Mouse (Mus musculus) cortical plate, adult 2 months (tissue): Measurements from ENCODE around the gene Obp2a. TPM values are rescaled to one million over a fixed set of nuclear protein-coding genes. Genes with fewer than 3 reads are reported as not detected.
"Not testable (repeated sequence)": the region's sequence is repeated elsewhere in the genome, so short reads cannot be mapped to it uniquely, and the experiment has no call there.

Experiments
- H3K27ac ChIP-seq: fragments of 200-500 bp; 2 replicates; pipeline ENCODE4 v1.5.1; 2012; ENCODE audit warnings: low read length, control low read depth, inconsistent platforms; ENCODE audit not compliant: insufficient read depth
- H3K4me1 ChIP-seq: fragments of 200-500 bp; 2 replicates; pipeline ENCODE4 v1.6.1; 2011; ENCODE audit warnings: low read length; ENCODE audit not compliant: control insufficient read depth, insufficient read depth
- H3K4me3 ChIP-seq: fragments of 200-500 bp; 2 replicates; pipeline ENCODE4 v1.5.1; 2011; ENCODE audit warnings: mild to moderate bottlenecking, low read length, control low read depth; ENCODE audit not compliant: insufficient read depth
- CTCF ChIP-seq: fragments of 200-500 bp; IDR thresholded peaks from 2 replicates; pipeline ENCODE4 v1.5.1; 2011; ENCODE audit warnings: mild to moderate bottlenecking, control low read depth, low read length; ENCODE audit not compliant: insufficient read depth; ENCODE audit errors: extremely low read depth
- POLR2A ChIP-seq: fragments of 200-500 bp; IDR thresholded peaks from 2 replicates; pipeline ENCODE4 v1.6.1; 2011; ENCODE audit warnings: mild to moderate bottlenecking, low read length, control low read depth; ENCODE audit not compliant: insufficient read depth; ENCODE audit errors: extremely low read depth
- polyA plus RNA-seq: library from polyadenylated mRNA; depleted of rRNA; stranded (reverse); fragments of >200 nt; gene quantifications from 2 replicates; pipeline ENCODE4 v1.2.3, GENCODE M21; 2012; rRNA removed

Obp2a gene
- polyA plus RNA-seq, 1 experiment, result not detected

- H3K4me1 ChIP-seq, result peaks cover 5% of the 10 kb centered on the region; the same call in 1 of the 2 replicates
- TF ChIP-seq CTCF (peak; percentile 41), POLR2A (0 out of 2 replicates have a peak, but pooled peaks have one; percentile 27)
- peak overlapping the region; percentile 31 for H3K4me3 ChIP-seq
- H3K27ac ChIP-seq, result no peak overlapping the region
Measured at GRCm38 (mm10) chr2:25708121-25708520, 8.3 kb downstream of the Obp2a start.

- H3K27ac ChIP-seq, H3K4me1 ChIP-seq, H3K4me3 ChIP-seq: not testable (repeated sequence)
Measured at GRCm38 (mm10) chr2:25709056-25709455, 9.2 kb downstream of the Obp2a start.

- not testable (repeated sequence) for H3K4me1 ChIP-seq, H3K4me3 ChIP-seq, H3K27ac ChIP-seq
Measured at GRCm38 (mm10) chr2:25709791-25710190, 9.9 kb downstream of the Obp2a start.

- H3K4me1 ChIP-seq, H3K27ac ChIP-seq, H3K4me3 ChIP-seq: not testable (repeated sequence)
Measured at GRCm38 (mm10) chr2:25711641-25712040, 11.8 kb downstream of the Obp2a start.

- Histone ChIP-seq H3K4me3 (no peak overlapping the region), H3K4me1 (no peaks in the 10 kb centered on the region), H3K27ac (no peak overlapping the region)
- no peak for TF ChIP-seq CTCF
- TF ChIP-seq POLR2A, result no peak
Measured at GRCm38 (mm10) chr2:25717222-25717621, 17.4 kb downstream of the Obp2a start.

GRCm38 (mm10) chr2:25733199-25733930 lies 33.5 kb downstream of the Obp2a start:
- no peak overlapping the region for H3K4me3 ChIP-seq
- no peak overlapping the region for H3K27ac ChIP-seq
- TF ChIP-seq CTCF (no peak), POLR2A (no peak)
- H3K4me1 ChIP-seq, result no peaks in the 10 kb centered on the region

GRCm38 (mm10) chr2:25736709-25737108 lies 36.9 kb downstream of the Obp2a start, which contains the start of gene Obp2b:
Gene Obp2b, plus strand, starts transcription at chr2:25737009.
- not testable (repeated sequence) for H3K4me1 ChIP-seq, H3K27ac ChIP-seq, H3K4me3 ChIP-seq

- no peak overlapping the region for H3K4me3 ChIP-seq
- H3K4me1 ChIP-seq, result no peaks in the 10 kb centered on the region
- H3K27ac ChIP-seq, result no peak overlapping the region
- TF ChIP-seq CTCF (no peak), POLR2A (no peak)
Measured at GRCm38 (mm10) chr2:25741671-25742070, 41.8 kb downstream of the Obp2a start.

Other genes with a start within 250 kb of the Obp2a start
- gene Clic3, start 243.2 kb upstream of the Obp2a start, polyA plus RNA-seq, result 0.72 and 0.79 TPM in 2 replicates
- gene Paxx, start 238.9 kb upstream of the Obp2a start, polyA plus RNA-seq, result 137 TPM in 2 replicates
- 2,250 and 2,426 TPM in 2 replicates for gene Ptgds, start 230.0 kb upstream of the Obp2a start, polyA plus RNA-seq
- not detected in 2 replicates for gene Lcn12, start 206.1 kb upstream of the Obp2a start, polyA plus RNA-seq
- gene Fbxw5, start 199.3 kb upstream of the Obp2a start, polyA plus RNA-seq, result 44.3 and 46.1 TPM in 2 replicates
- gene C8g, start 198.3 kb upstream of the Obp2a start, polyA plus RNA-seq, result 2.3 and 3.3 TPM in 2 replicates
- 8.4 and 9.1 TPM in 2 replicates for gene Traf2, start 153.1 kb upstream of the Obp2a start, polyA plus RNA-seq
- 270 and 276 TPM in 2 replicates for gene Edf1, start 142.2 kb upstream of the Obp2a start, polyA plus RNA-seq
- 1.1 and 1.2 TPM in 2 replicates for gene Mamdc4, start 125.2 kb upstream of the Obp2a start, polyA plus RNA-seq
- 123 and 129 TPM in 2 replicates for gene Phpt1, start 124.8 kb upstream of the Obp2a start, polyA plus RNA-seq
- gene Ajm1, start 118.3 kb upstream of the Obp2a start, polyA plus RNA-seq, result 115 and 125 TPM in 2 replicates
- gene Rabl6, start 91.5 kb upstream of the Obp2a start, polyA plus RNA-seq, result 158 and 162 TPM in 2 replicates
- 0.02 TPM in 1 of 2 replicates, not detected in the other for gene Ccdc183, start 82.4 kb upstream of the Obp2a start, polyA plus RNA-seq
- gene Tmem141, start 78.0 kb upstream of the Obp2a start, polyA plus RNA-seq, result 73.9 and 82.8 TPM in 2 replicates
- gene Fcna, start 72.0 kb upstream of the Obp2a start, polyA plus RNA-seq, result 0.30 and 0.33 TPM in 2 replicates
- not detected in 2 replicates for gene Lcn8, start 46.9 kb upstream of the Obp2a start, polyA plus RNA-seq
- gene Lcn5, start 42.1 kb upstream of the Obp2a start, polyA plus RNA-seq, result not detected in 2 replicates
- not detected in 2 replicates for gene Lcn6, start 23.3 kb upstream of the Obp2a start, polyA plus RNA-seq
- not detected in 2 replicates for gene Lcn10, start 17.3 kb upstream of the Obp2a start, polyA plus RNA-seq
- gene Bmyc, start 6.7 kb downstream of the Obp2a start, polyA plus RNA-seq, result 99.6 and 101 TPM in 2 replicates
- gene Obp2b, start 37.0 kb downstream of the Obp2a start, polyA plus RNA-seq, result 0.15 TPM in 1 of 2 replicates, not detected in the other
- not detected in 2 replicates for gene Lcn3, start 65.5 kb downstream of the Obp2a start, polyA plus RNA-seq
- not detected in 2 replicates for gene Lcn11, start 77.0 kb downstream of the Obp2a start, polyA plus RNA-seq
- gene Gm13539, start 82.2 kb downstream of the Obp2a start, polyA plus RNA-seq, result not detected in 2 replicates
- not detected in 2 replicates for gene Glt6d1, start 115.8 kb downstream of the Obp2a start, polyA plus RNA-seq
- gene Lcn9, start 123.1 kb downstream of the Obp2a start, polyA plus RNA-seq, result not detected in 2 replicates
- gene Sohlh1, start 147.2 kb downstream of the Obp2a start, polyA plus RNA-seq, result 0.08 TPM in 1 of 2 replicates, not detected in the other
- 191 and 197 TPM in 2 replicates for gene Kcnt1, start 163.7 kb downstream of the Obp2a start, polyA plus RNA-seq